Mouse (Mus musculus) left cerebral cortex, adult 9 months (tissue): ENCODE measurements around the gene Magix.
"Not testable (repeated sequence)": the region's sequence is repeated elsewhere in the genome, so short reads cannot be mapped to it uniquely, and the experiment has no call there.

Source experiments
- DNase-seq, 2 experiments: peaks; one replicate each; pipeline ENCODE4 v3.0.0; 2022; ENCODE audit warnings: low spot score in 2 of 2

The Magix gene

GRCm38 (mm10) chrX:7680864-7681263 is at the start of gene Magix:
Gene Magix (minus strand): TSS chrX:7681251.
- no peak for DNase-seq

DNA sequence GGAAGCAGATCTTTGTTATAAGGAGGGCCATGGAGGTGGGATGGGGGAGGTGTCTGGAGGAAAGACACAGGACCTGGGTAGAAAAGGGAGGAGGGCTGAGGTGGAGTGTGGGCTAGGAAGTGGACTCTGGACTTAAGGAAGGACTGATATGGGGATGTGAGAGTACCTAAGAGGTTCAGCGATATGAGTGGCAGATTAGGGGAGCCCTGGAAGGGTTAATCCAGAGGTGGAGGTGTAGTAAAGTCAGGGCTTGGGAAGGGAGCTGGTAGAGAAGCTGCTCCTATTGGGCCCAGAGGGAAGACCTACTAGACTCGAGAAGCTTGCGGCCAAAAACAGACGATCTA is 47.8 kb upstream of the Magix start:
- no peak for DNase-seq

DNA sequence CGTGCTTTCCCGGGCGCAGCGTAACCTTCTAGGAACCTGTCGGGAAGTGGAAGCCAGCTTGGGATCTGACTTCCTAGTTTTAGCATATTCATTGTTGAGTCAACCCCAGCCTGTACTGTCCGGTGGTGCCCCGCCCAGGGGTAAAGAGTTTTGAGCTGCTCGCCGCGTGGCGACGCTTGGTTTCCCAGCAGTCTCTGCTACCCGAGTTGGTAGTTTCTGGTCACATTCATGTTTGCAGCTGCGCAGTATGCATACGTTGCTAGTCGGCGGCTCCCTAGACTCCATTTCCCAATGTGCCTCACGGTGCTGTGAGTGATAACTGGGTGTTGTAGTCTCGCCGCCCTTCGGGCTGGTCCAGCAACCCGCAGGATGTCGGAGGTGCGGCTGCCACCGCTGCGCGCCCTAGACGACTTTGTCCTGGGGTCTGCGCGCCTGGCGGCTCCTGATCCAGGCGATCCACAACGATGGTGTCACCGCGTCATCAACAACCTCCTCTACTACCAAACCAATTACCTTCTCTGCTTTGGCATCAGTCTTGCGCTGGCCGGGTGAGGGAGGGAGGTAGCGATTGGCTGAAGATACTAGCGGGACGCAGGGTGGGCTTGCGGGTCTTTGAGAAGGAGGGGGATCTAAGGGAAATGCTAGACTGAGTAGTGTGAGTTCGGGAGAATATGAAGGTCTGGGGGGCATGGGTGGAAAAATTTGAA is 47.3 kb upstream of the Magix start, which contains the start of gene Praf2:
Praf2 (plus strand) TSS at position 225 of the 707 bp plus-strand sequence.
- peak; percentile 75 to 86 for DNase-seq

DNA sequence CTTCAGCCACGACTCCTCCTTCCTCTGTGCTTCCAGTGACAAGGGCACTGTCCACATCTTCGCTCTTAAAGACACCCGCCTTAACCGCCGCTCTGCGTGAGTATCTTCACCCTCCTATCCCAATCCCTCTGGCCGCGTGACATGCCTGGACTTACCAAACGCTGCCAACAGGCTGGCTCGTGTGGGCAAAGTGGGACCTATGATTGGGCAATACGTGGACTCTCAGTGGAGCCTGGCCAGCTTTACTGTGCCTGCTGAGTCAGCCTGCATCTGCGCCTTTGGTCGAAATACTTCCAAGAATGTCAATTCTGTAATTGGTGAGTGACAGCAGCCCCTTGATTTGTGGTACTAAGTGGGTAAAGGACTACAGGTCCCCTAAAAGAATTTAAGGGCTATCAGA is 46.1 kb upstream of the Magix start:
- no peak for DNase-seq

DNA sequence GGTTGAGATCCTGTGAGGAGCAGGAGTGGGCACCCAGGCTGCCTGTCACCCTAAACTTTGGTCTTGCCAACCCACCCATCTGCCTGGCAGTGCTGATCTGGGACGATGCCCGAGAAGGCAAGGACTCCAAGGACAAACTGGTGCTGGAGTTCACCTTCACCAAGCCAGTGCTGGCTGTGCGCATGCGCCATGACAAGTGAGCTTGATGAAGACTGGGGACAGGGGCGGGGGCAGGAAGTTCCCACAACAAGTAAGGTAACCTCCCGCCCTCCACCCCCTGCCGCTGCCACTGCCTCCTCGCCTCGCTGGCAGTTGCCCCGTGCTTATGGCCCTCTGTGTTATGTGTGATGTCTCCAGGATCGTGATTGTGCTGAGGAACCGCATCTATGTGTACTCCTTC is 44.8 kb upstream of the Magix start:
- no peak for DNase-seq

DNA sequence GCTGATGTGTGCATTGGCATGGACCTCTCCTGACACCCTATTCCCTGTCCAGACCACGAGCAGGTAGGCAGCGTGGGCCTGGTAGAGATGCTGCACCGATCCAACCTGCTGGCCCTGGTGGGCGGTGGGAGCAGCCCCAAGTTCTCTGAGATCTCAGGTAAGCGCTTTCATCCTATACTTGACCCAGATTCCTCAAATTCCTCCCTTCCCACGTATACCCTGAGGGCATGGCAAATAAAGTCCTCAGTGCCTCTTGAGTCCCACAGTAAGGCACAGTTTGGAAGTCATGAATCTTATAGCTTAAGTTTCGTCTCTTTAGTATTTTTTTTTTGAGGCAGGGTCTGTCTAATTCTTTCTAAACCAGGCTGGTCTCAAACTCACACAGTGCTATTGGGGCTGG is 43.1 kb upstream of the Magix start:
- DNase-seq, result no peak

DNA sequence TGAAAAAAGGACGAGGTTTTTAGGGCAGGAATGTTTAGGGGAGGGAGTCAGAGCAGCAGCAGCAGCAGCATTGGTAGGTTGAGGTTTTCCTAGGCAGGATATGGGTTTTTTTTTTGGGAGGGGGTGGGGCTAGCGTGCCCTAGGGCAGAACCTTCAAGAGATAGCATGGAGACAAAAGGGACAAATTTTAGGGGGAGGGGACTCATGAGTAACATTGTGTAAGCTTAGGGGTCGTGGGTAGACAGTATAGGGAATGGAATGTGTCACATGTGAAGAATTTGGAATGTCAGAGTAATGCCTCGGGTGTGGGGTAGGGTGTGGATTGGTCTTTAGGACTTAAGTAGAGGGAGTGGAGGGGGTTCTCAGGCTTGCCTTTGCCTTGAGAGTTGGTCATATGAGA is 41.6 kb upstream of the Magix start:
- no peak for DNase-seq

GRCm38 (mm10) chrX:7722282-7722611 is 41.2 kb upstream of the Magix start:
- DNase-seq, result no peak

GRCm38 (mm10) chrX:7721514-7722281 is 40.6 kb upstream of the Magix start, which contains the start of gene Gm45208:
Gene Gm45208 (plus strand): TSS chrX:7722245.
- DNase-seq, result peak; percentile 44

GRCm38 (mm10) chrX:7716058-7716457 is 35.0 kb upstream of the Magix start:
- not testable (repeated sequence) for DNase-seq

DNA sequence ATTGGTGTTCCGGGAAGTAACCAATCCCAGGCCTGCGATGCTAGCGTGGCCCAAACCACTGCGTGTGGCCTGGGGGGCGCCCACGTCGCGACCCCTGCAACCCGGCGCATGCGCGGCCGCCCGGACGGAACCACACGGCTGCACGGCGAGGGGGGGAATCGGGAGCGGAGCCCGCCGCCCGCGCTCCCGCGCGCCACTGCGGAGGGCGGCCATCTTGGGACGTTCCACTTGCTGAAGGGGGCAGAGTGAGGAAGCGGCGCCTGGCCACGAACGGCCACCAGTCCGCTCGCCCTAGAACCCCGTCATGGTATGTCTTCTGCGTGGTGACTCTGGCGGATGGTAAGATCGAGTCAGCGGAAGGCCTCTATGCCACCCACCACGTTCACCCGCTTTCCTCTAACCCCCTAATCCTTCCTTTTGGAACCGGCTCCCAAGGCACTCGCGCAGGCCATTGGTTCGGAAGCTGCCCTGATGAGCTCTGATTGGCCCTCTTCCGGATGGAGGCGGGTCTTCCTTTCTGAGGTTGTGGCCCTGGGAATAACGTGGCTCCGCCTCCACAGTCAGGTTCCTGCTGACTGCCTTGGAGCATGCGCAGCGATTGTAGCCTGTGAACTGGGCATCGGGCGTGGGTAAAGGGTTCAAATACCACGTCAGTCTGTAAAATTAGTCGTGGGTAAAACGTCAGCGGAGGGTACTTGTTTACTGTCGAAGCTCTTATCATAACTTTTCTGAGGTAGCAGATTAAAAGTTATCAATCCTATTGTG is 33.3 kb upstream of the Magix start, which contains the start of gene Wdr45:
Wdr45 (plus strand) TSS at position 199 of the 765 bp plus-strand sequence.
- DNase-seq, result peak; percentile 92 to 96

- not testable (repeated sequence) for DNase-seq
Measured at GRCm38 (mm10) chrX:7713764-7714134, 32.7 kb upstream of the Magix start.

DNA sequence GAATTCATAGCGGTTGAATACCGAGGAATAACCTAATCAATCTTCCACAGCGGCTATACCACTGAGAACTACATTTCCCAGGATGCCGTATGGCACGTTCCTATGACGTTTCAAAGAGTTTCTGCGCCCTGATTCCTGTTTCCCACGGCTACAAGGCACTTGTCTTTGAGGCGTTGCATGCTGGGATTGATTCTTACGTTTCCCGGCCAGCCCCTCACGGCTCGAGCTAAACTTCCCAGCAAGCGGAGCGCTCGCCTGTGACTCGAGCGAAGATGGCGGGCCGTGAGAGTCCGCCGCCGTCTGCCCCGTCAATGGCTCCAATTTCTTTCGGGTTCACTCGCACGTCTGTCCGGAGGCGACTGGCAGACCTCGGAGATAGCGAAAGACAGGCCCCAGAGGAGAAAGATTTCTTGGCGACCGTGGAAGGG is 15.9 kb upstream of the Magix start, which contains the start of gene Gpkow:
Gpkow (plus strand) TSS at position 178 of the 428 bp plus-strand sequence.
- peak; percentile 81 to 88 for DNase-seq

DNA sequence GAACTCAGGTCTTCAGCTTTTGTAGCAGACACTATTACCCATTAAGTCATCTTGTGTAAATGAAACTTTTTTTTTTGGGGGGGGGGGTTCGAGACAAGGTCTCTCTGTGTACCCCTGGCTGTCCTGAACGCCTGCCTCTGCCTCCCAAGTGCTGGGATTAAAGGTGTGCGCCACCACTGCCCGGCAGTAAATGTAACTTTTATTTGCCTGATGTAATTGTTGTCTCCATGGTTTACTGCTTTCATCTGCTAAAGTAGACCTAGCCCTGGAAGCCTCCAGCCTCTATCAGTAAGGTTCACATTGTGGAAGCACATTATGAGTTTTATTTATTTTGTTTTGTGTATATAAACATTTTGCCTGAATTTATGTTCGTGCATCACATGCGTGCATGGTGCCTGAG is 15.5 kb upstream of the Magix start:
- no peak for DNase-seq

- DNase-seq, result peak in 1 of 2 experiments; percentile 23
Measured at GRCm38 (mm10) chrX:7692862-7693261, 11.8 kb upstream of the Magix start.

GRCm38 (mm10) chrX:7690486-7690885 is 9.4 kb upstream of the Magix start:
- no peak for DNase-seq

DNA sequence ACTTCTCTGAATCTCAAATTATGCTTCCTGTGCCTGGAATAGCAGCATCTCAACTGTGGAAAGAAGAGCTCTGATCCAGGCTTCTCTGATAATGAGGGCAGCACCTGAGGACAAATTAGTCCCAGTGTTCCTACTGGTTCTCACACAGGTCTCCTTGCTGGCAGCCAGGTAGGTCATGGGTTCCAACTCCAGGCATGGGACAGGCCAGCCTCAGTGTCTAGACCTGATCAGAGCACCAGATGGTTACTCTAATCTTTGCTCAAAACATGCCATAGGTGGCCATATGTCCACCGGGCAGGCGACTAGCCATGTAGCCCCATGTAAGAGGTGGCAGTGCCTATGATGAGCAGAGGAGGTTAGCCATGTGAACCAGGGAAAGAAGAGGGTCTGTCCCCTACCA is 7.3 kb upstream of the Magix start:
- DNase-seq, result no peak

- DNase-seq, result no peak
Measured at GRCm38 (mm10) chrX:7680057-7680412, 1.0 kb downstream of the Magix start.

GRCm38 (mm10) chrX:7679405-7680056 is 1.5 kb downstream of the Magix start:
- DNase-seq, result peak; percentile 58 to 89

DNA sequence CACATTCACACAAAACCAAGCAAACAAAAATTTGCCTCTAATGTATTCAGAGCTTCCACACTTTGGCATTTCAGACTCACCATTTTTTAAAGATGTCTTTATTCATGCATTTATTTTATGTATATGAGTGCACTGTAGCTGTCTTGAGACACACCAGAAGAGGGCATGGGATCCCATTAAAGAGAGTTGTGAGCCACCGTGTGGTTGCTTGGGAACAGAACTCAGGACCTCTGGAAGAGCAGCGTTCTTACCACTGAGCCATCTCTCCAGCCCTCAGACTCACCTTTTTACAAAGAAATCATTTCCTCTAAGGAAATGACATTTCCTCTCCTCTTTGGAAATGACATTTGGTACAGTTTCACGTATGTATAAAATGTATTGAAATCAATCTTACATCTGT is 2.1 kb downstream of the Magix start:
- DNase-seq, result no peak

DNA sequence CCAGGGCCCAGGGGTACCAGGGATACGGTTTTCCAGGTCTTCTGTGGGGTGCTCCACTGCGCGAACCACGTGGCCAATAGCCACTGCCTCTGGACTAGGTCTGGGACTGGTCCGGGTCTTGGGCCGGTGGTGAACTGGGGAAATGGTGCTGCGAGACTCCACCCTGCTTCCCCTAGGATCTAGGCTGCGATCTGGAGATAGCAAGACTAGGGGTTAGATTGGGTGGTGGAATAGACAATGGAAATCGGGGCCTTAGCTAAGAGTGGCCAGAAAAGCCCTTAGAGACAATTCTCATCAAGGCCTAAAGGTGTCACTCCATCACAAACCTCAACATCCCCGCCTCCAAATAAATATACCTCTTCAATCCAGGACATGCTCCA is 6.1 kb downstream of the Magix start:
- DNase-seq, result no peak
